Mouse (Mus musculus): ENCODE data around the gene Snrpd3.

Snrpd3 gene

DNA sequence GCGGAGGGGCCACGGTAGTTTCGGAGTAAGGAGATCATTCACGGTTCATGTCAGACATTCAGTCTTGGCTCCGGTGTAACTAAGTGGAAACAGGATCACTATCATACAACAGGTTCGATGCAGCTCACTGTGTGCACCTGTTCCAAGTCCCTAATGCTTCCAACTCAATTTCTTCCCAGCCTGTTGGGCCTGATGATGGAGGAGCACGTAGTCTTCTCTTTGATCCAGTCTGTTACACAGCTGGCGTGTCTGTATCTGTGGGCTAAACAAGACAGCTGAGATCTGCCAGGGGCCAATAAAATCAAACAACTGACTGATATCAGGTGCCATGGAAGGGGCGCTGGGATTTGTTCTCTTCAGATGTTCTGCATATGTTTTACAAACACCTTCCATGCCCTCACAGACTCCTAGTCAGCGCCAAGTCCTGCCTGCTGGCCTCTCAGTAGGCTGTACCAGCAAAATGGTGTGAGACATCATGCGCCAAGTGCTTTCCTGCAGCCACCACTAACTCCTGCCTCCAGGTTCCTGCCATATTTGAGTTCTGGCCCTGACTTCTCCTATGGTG lies 34.4 kb upstream of the Snrpd3 start:
- H3K36me3 ChIP-seq (ENCODE audit: insufficient read depth, low read length), result no peaks in the 10 kb centered on the region
- H3K27me3 ChIP-seq (ENCODE audit: insufficient read depth, low read length), result peaks cover 16% of the 10 kb centered on the region; the same call in 1 of the 2 replicates
- TF ChIP-seq CTCF (conservative IDR thresholded peaks at IDR 0.05; ENCODE audit: low read length) (no peak), POU5F1 (IDR thresholded peaks at IDR 0.05; ENCODE audit: borderline replicate concordance, low read length) (no peak), NANOG (IDR thresholded peaks at IDR 0.05; ENCODE audit: borderline replicate concordance, low read length) (no peak)
- H3K4me1 ChIP-seq (replicated peaks; ENCODE audit: low read depth, low read length), result no peaks in the 10 kb centered on the region
- no peak overlapping the region for H3K4me3 ChIP-seq (replicated peaks; ENCODE audit: low read length)
- H3K9me3 ChIP-seq (ENCODE audit: low read length), result no peaks in the 10 kb centered on the region

DNA sequence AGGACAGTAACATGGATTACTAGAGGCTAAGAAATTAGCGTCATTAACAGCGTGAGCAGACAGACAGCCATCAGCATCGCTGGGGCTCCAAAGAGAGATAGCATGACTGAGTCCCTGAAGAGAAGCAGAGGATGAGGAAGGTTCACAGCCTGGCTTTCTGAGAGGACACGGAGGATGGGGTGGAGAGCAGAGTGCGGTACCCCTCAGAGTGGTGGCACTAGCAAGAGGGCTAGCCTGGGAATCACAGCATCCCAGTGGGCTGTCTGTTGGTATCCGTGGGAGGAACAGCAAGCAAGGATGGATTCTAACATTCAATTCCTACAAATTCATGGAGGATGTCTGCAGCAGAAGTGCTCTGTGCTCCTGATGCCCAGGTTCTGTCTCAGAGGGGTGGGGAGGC lies 33.3 kb upstream of the Snrpd3 start:
- Histone ChIP-seq H3K36me3 (ENCODE audit: insufficient read depth, low read length) (no peaks in the 10 kb centered on the region), H3K4me1 (replicated peaks; ENCODE audit: low read depth, low read length) (no peaks in the 10 kb centered on the region), H3K27me3 (ENCODE audit: insufficient read depth, low read length) (peaks cover 16% of the 10 kb centered on the region; the same call in 1 of the 2 replicates), H3K9me3 (ENCODE audit: low read length) (no peaks in the 10 kb centered on the region), H3K4me3 (replicated peaks; ENCODE audit: low read length) (no peak overlapping the region)
- TF ChIP-seq CTCF (conservative IDR thresholded peaks at IDR 0.05; ENCODE audit: low read length) (no peak), NANOG (IDR thresholded peaks at IDR 0.05; ENCODE audit: borderline replicate concordance, low read length) (no peak), POU5F1 (IDR thresholded peaks at IDR 0.05; ENCODE audit: borderline replicate concordance, low read length) (no peak)

DNA sequence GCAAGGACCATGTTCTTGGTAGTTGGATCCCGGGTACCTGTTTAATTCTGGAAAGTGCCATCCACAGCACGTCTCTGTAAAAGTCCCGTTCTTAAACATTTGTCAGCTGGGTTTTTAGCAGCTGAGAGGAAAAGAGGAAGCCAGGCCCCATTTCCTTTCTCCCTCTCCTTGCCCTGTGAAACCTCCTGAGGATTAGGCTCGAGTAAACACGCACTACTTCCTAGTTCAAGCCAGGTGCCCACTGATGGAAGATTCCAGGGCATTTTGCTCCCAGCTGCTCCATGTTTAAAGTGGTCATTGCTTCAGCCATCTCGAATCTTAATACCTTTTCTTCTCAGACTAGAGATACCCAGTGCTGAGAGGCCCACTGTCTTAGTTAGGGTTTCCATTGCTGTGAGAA lies 32.6 kb upstream of the Snrpd3 start:
- H3K27me3 ChIP-seq (ENCODE audit: insufficient read depth, low read length), result peaks cover 16% of the 10 kb centered on the region; the same call in 1 of the 2 replicates
- no peak overlapping the region for H3K4me3 ChIP-seq (replicated peaks; ENCODE audit: low read length)
- no peaks in the 10 kb centered on the region for H3K4me1 ChIP-seq (replicated peaks; ENCODE audit: low read depth, low read length)
- H3K9me3 ChIP-seq (ENCODE audit: low read length), result no peaks in the 10 kb centered on the region
- H3K36me3 ChIP-seq (ENCODE audit: insufficient read depth, low read length), result no peaks in the 10 kb centered on the region
- TF ChIP-seq CTCF (conservative IDR thresholded peaks at IDR 0.05; ENCODE audit: low read length) (no peak), NANOG (IDR thresholded peaks at IDR 0.05; ENCODE audit: borderline replicate concordance, low read length) (no peak), POU5F1 (IDR thresholded peaks at IDR 0.05; ENCODE audit: borderline replicate concordance, low read length) (no peak)

DNA sequence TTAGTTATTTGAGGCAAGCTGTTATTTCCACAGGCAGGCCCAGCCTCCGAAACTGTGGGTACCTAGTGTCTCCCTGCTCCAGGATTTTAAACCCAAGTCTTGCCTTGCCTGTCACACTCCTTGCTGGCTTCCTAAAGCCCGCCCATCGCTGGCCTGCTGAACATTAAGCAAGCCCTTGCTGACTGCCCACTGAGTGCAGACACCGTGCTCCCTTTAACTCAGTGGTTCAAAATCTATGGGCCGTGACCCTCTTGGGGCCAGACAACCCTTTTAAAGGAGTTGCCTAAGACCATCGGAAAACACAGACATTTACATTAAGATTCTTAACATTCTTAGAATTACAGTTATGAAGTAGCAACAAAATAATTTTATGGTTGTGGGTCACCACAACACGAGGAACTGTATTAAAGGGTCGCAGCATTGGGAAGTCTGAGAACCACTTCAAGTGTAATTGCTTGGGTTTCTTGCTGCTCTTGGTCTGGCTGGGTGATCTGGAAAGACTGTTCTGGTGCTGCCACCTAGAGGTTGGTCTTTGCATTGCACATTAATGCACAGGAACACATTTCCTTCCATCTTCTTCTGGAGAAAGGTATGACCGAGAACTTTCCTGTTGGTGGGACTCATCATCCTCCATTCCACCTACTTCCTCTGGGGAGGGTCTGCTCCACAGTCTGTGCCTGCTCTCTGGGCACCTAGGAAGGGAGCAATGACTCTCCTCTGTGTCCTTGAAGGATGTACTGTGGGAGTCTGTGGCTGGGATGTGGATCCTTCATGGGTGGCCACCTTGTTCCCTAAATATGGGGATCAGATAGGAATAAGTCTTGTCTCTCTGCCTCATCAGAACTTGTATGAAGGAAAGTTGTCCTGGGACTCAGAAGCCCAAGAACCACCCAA lies 31.0 kb upstream of the Snrpd3 start:
- TF ChIP-seq POU5F1 (IDR thresholded peaks at IDR 0.05; ENCODE audit: borderline replicate concordance, low read length), result no peak
- TF ChIP-seq CTCF (conservative IDR thresholded peaks at IDR 0.05; ENCODE audit: low read length), result peak; percentile 81
- no peak for TF ChIP-seq NANOG (IDR thresholded peaks at IDR 0.05; ENCODE audit: borderline replicate concordance, low read length)
- H3K9me3 ChIP-seq (ENCODE audit: low read length), result no peaks in the 10 kb centered on the region
- H3K27me3 ChIP-seq (ENCODE audit: insufficient read depth, low read length), result peaks cover 16% of the 10 kb centered on the region; the same call in 1 of the 2 replicates
- H3K36me3 ChIP-seq (ENCODE audit: insufficient read depth, low read length), result no peaks in the 10 kb centered on the region
- no peaks in the 10 kb centered on the region for H3K4me1 ChIP-seq (replicated peaks; ENCODE audit: low read depth, low read length)
- H3K4me3 ChIP-seq (replicated peaks; ENCODE audit: low read length), result no peak overlapping the region

DNA sequence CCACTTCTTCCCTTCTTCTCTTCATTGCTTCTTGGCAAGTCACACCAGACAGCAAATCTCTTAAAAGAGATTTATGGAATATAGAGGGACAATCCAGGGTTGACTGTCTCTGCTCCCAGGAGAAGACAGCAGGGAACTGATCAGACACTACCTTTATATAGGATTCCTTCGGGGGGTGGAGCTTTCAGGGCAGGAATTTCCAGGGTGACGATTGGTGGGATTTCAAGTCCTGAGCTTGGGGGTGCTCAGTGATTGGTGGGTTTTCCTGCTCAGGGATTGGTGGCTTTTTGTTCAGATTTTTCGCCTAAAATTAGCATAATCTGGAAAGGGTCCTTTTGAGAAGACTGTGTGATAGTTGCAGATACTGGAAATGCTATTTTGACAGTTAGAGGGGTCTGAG lies 30.2 kb upstream of the Snrpd3 start:
- Histone ChIP-seq H3K36me3 (ENCODE audit: insufficient read depth, low read length) (no peaks in the 10 kb centered on the region), H3K9me3 (ENCODE audit: low read length) (no peaks in the 10 kb centered on the region), H3K4me3 (replicated peaks; ENCODE audit: low read length) (no peak overlapping the region), H3K4me1 (replicated peaks; ENCODE audit: low read depth, low read length) (no peaks in the 10 kb centered on the region), H3K27me3 (ENCODE audit: insufficient read depth, low read length) (peaks cover 16% of the 10 kb centered on the region; the same call in 1 of the 2 replicates)
- no peak for TF ChIP-seq CTCF (conservative IDR thresholded peaks at IDR 0.05; ENCODE audit: low read length)
- TF ChIP-seq POU5F1 (IDR thresholded peaks at IDR 0.05; ENCODE audit: borderline replicate concordance, low read length), result no peak
- TF ChIP-seq NANOG (IDR thresholded peaks at IDR 0.05; ENCODE audit: borderline replicate concordance, low read length), result no peak

DNA sequence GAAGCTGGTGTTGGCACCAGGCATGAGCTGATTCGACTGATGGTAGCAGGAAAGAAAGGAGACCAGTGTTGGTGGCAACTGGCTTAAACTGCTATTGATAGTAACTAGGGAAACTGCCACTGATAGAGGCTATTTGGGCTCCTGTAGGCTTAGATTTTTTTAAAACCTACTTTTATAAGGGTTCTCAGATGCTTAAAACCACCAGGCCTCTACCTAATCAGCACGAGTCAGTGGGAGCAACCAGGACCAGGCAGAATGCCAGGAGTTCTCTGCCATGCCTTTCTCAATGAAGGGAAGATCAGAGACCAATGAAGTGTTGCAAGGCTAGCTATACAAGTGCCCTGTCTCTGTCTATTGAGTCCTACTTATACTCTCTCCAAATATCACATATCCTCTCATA lies 27.8 kb upstream of the Snrpd3 start:
- Histone ChIP-seq H3K4me3 (replicated peaks; ENCODE audit: low read length) (no peak overlapping the region), H3K27me3 (ENCODE audit: insufficient read depth, low read length) (0 out of 2 replicates have a peak, but pooled peaks cover 8% of the 10 kb centered on the region), H3K9me3 (ENCODE audit: low read length) (no peaks in the 10 kb centered on the region), H3K4me1 (replicated peaks; ENCODE audit: low read depth, low read length) (no peaks in the 10 kb centered on the region), H3K36me3 (ENCODE audit: insufficient read depth, low read length) (no peaks in the 10 kb centered on the region)
- no peak for TF ChIP-seq NANOG (IDR thresholded peaks at IDR 0.05; ENCODE audit: borderline replicate concordance, low read length)
- TF ChIP-seq CTCF (conservative IDR thresholded peaks at IDR 0.05; ENCODE audit: low read length), result no peak
- TF ChIP-seq POU5F1 (IDR thresholded peaks at IDR 0.05; ENCODE audit: borderline replicate concordance, low read length), result no peak

DNA sequence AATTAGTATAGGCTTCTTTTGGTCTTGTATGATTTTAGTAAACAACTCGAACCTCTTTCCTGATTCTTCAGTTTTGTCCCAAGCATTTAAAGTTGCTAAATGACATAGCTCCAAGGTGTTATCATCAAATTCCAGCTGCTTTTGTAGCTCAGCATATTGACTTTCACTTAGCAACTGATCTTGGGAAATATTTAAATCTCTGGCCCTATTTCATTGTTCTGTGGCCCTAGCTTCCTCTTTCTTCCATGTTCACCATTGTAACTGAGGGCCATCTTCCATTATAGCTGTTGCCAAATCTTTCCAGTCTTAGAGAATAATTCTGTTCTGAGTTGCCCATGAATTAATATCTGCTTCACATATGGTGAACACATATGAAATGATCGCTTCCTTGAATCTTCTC lies 26.6 kb upstream of the Snrpd3 start:
- TF ChIP-seq NANOG (IDR thresholded peaks at IDR 0.05; ENCODE audit: borderline replicate concordance, low read length), result no peak
- no peak for TF ChIP-seq POU5F1 (IDR thresholded peaks at IDR 0.05; ENCODE audit: borderline replicate concordance, low read length)
- TF ChIP-seq CTCF (conservative IDR thresholded peaks at IDR 0.05; ENCODE audit: low read length), result no peak
- Histone ChIP-seq H3K4me3 (replicated peaks; ENCODE audit: low read length) (no peak overlapping the region), H3K9me3 (ENCODE audit: low read length) (no peaks in the 10 kb centered on the region), H3K4me1 (replicated peaks; ENCODE audit: low read depth, low read length) (no peaks in the 10 kb centered on the region), H3K36me3 (ENCODE audit: insufficient read depth, low read length) (no peaks in the 10 kb centered on the region), H3K27me3 (ENCODE audit: insufficient read depth, low read length) (peaks cover 4% of the 10 kb centered on the region; the same call in 1 of the 2 replicates)

DNA sequence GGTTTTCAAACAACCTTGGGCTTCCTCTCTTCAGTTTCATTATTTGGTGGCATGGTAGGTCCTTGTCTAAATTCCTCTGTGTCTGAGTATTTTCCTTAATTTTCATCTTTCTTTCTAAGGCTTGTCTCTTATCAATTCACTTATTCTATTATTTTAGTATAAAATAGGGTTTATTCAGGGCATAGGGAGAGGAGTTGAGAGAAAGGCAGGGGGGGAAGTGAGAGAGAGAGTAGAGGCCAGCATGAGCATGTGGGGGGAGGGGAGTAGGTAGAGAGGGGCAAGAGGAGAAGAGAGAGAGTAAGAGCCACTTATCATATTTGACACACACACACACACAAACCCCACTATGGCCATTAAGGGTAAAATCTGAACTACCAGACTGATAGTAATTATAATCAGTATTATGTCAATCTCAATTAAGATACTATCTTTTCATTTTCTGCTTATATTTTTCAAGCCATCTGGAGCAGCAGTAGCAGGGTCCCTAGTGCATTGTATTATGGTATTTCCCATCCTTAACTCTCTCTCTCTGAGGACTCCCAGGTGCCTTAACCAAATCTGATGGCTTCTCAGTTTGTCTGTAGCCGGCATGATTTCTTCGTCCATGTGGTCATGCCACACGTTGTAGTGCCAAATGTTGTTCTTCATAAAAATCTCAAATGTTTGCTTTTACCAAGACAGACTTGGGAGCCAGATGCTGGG lies 26.0 kb upstream of the Snrpd3 start:
- Histone ChIP-seq H3K27me3 (ENCODE audit: insufficient read depth, low read length) (peaks cover 4% of the 10 kb centered on the region; the same call in 1 of the 2 replicates), H3K4me1 (replicated peaks; ENCODE audit: low read depth, low read length) (no peaks in the 10 kb centered on the region), H3K9me3 (ENCODE audit: low read length) (no peaks in the 10 kb centered on the region), H3K4me3 (replicated peaks; ENCODE audit: low read length) (no peak overlapping the region), H3K36me3 (ENCODE audit: insufficient read depth, low read length) (no peaks in the 10 kb centered on the region)
- TF ChIP-seq POU5F1 (IDR thresholded peaks at IDR 0.05; ENCODE audit: borderline replicate concordance, low read length), result no peak
- no peak for TF ChIP-seq NANOG (IDR thresholded peaks at IDR 0.05; ENCODE audit: borderline replicate concordance, low read length)
- TF ChIP-seq CTCF (conservative IDR thresholded peaks at IDR 0.05; ENCODE audit: low read length), result no peak
